Mouse (Mus musculus) left cerebral cortex, adult 2 months (tissue): ENCODE measurements around the gene Casd1. TPM values are rescaled to one million over a fixed set of nuclear protein-coding genes. Genes with fewer than 3 reads are reported as not detected.

Experiments used
- DNase-seq, 2 experiments: peaks; one replicate each; pipeline ENCODE4 v3.0.0; 2021 to 2022; ENCODE audit warnings: low spot score in 2 of 2, mixed read lengths in 1 of 2; ENCODE audit errors: extremely low spot score in 1 of 2
- H3K27ac ChIP-seq: fragments of 200-600 bp; 2 replicates; pipeline ENCODE4 v1.8.1; 2022
- H3K4me3 ChIP-seq: fragments of 200-600 bp; 2 replicates; pipeline ENCODE4 v1.8.1; 2022
- CTCF ChIP-seq: fragments of 200-600 bp; IDR thresholded peaks from 2 replicates; pipeline ENCODE4 v1.8.1; 2022; ENCODE audit warnings: antibody characterized with exemption, mild to moderate bottlenecking, moderate library complexity
- intact Hi-C: fragments of 180-260 bp; cut with DNase I; formaldehyde crosslinking; loops from one replicate; pipeline ENCODE4 v1.15.1; 2025
- total RNA-seq, 2 experiments: library from RNA; stranded (reverse); gene quantifications; 2 replicates each; pipeline ENCODE4 v1.2.3; 2021

The Casd1 gene
- total RNA-seq, 2 experiments from 2014 or later, result 45.4 to 51.8 TPM

- no peak overlapping the region for H3K27ac ChIP-seq
- DNase-seq, result no peak
- intact Hi-C loops, result no loop called here
- no peak for TF ChIP-seq CTCF
- H3K4me3 ChIP-seq, result no peak overlapping the region
Measured at GRCm38 (mm10) chr6:4587946-4588345, 12.7 kb upstream of the Casd1 start.

- intact Hi-C loops, result no loop called here
- no peak overlapping the region for H3K4me3 ChIP-seq
- H3K27ac ChIP-seq, result no peak overlapping the region
- DNase-seq, result no peak
- no peak for TF ChIP-seq CTCF
Measured at GRCm38 (mm10) chr6:4588722-4589121, 11.9 kb upstream of the Casd1 start.

- TF ChIP-seq CTCF, result no peak
- DNase-seq, result no peak
- Histone ChIP-seq H3K27ac (no peak overlapping the region), H3K4me3 (no peak overlapping the region)
- intact Hi-C loops, result no loop called here
Measured at GRCm38 (mm10) chr6:4590089-4590488, 10.6 kb upstream of the Casd1 start.

- Histone ChIP-seq H3K4me3 (no peak overlapping the region), H3K27ac (no peak overlapping the region)
- intact Hi-C loops, result no loop called here
- DNase-seq, result no peak
- TF ChIP-seq CTCF, result no peak
Measured at GRCm38 (mm10) chr6:4597711-4598110, 2.9 kb upstream of the Casd1 start.

- TF ChIP-seq CTCF, result no peak
- Histone ChIP-seq H3K27ac (peak overlapping the region; percentile 94), H3K4me3 (peak overlapping the region; percentile 89)
- DNase-seq, result no peak
- intact Hi-C loops, result loop anchor here (2.0 to 5.0 kb wide), 3 partner anchors 53 to 297 kb away; partner anchors contain the start of genes Peg10 and Sgce
Measured at GRCm38 (mm10) chr6:4600085-4600657, 468 bp upstream of the Casd1 start.

GRCm38 (mm10) chr6:4601297-4601931, 775 bp downstream of the Casd1 start:
- peak; percentile 19 to 31 for DNase-seq
- Histone ChIP-seq H3K4me3 (peak overlapping the region; percentile 89), H3K27ac (peak overlapping the region; percentile 94)
- intact Hi-C loops, result loop anchor here (2.0 to 5.0 kb wide), 3 partner anchors 54 to 296 kb away; partner anchors contain the start of genes Peg10 and Sgce
- no peak for TF ChIP-seq CTCF

GRCm38 (mm10) chr6:4602012-4602411, 1.4 kb downstream of the Casd1 start:
- H3K27ac ChIP-seq, result no peak overlapping the region
- intact Hi-C loops, result loop anchor here (5.0 kb wide), 2 partner anchors 55 to 295 kb away; no protein-coding TSS in a partner anchor
- peak overlapping the region; percentile 89; the same call in 1 of the 2 replicates for H3K4me3 ChIP-seq
- no peak for DNase-seq
- TF ChIP-seq CTCF, result no peak

- no peak for DNase-seq
- TF ChIP-seq CTCF, result no peak
- intact Hi-C loops, result no loop called here
- Histone ChIP-seq H3K27ac (no peak overlapping the region), H3K4me3 (no peak overlapping the region)
Measured at GRCm38 (mm10) chr6:4606394-4606793, 5.8 kb downstream of the Casd1 start.

GRCm38 (mm10) chr6:4610216-4610896, 9.7 kb downstream of the Casd1 start:
- no peak for DNase-seq
- TF ChIP-seq CTCF, result no peak
- Histone ChIP-seq H3K4me3 (no peak overlapping the region), H3K27ac (no peak overlapping the region)
- intact Hi-C loops, result no loop called here

- no peak overlapping the region for H3K4me3 ChIP-seq
- DNase-seq, result no peak
- no peak overlapping the region for H3K27ac ChIP-seq
- intact Hi-C loops, result no loop called here
- TF ChIP-seq CTCF, result no peak
Measured at GRCm38 (mm10) chr6:4611853-4612252, 11.2 kb downstream of the Casd1 start.

- no peak overlapping the region for H3K4me3 ChIP-seq
- H3K27ac ChIP-seq, result no peak overlapping the region
- TF ChIP-seq CTCF, result no peak
- no peak for DNase-seq
- intact Hi-C loops, result no loop called here
Measured at GRCm38 (mm10) chr6:4612431-4612830, 11.8 kb downstream of the Casd1 start.

- Histone ChIP-seq H3K27ac (no peak overlapping the region), H3K4me3 (no peak overlapping the region)
- intact Hi-C loops, result no loop called here
- no peak for DNase-seq
- no peak for TF ChIP-seq CTCF
Measured at GRCm38 (mm10) chr6:4617911-4618310, 17.3 kb downstream of the Casd1 start.

GRCm38 (mm10) chr6:4631464-4631863, 30.8 kb downstream of the Casd1 start:
- no peak overlapping the region for H3K4me3 ChIP-seq
- TF ChIP-seq CTCF, result no peak
- DNase-seq, result no peak
- no peak overlapping the region for H3K27ac ChIP-seq
- intact Hi-C loops, result no loop called here
